Mouse (Mus musculus): Measurements from ENCODE around the gene Wdr92. TPM values are rescaled to one million over a fixed set of nuclear protein-coding genes. Genes with fewer than 3 reads are reported as not detected.
A peak's percentile ranks its signal among the peaks of the same experiment; 100 is the strongest.

Wdr92 gene
- polyA plus RNA-seq, 2 experiments, result 6.2 to 12.1 TPM

- Histone ChIP-seq H3K4me3 (ENCODE audit: insufficient read depth in 1 of 2, low read depth in 2 of 2, low read length in 2 of 2) (no peak overlapping the region), H3K36me3 (replicated peaks; ENCODE audit: control insufficient read depth, insufficient read depth, low read depth) (no peaks in the 10 kb centered on the region), H3K27me3 (ENCODE audit: control insufficient read depth, insufficient read depth, low read length) (no peaks in the 10 kb centered on the region), H3K27ac (no peak overlapping the region), H3K9me3 (ENCODE audit: control insufficient read depth, low read length) (no peaks in the 10 kb centered on the region), H3K4me1 (replicated peaks; ENCODE audit: control insufficient read depth in 2 of 2, insufficient read depth in 2 of 2, low read length in 1 of 2) (no peaks in the 10 kb centered on the region), H3K4me2 (ENCODE audit: low read depth) (no peak overlapping the region), H3K9ac (replicated peaks) (no peak overlapping the region)
- no peak for ATAC-seq (ENCODE audit: insufficient read depth)
- TF ChIP-seq EP300 (IDR thresholded peaks at IDR 0.05; ENCODE audit: low read depth) (no peak), CTCF (IDR thresholded peaks at IDR 0.05; ENCODE audit: low read depth) (no peak)
- no peak for DNase-seq (ENCODE audit: low read depth in 3 of 3, low spot score in 3 of 3)
Observed at GRCm38 (mm10) chr11:17248715-17249114, 66.8 kb downstream of the Wdr92 start.

DNA sequence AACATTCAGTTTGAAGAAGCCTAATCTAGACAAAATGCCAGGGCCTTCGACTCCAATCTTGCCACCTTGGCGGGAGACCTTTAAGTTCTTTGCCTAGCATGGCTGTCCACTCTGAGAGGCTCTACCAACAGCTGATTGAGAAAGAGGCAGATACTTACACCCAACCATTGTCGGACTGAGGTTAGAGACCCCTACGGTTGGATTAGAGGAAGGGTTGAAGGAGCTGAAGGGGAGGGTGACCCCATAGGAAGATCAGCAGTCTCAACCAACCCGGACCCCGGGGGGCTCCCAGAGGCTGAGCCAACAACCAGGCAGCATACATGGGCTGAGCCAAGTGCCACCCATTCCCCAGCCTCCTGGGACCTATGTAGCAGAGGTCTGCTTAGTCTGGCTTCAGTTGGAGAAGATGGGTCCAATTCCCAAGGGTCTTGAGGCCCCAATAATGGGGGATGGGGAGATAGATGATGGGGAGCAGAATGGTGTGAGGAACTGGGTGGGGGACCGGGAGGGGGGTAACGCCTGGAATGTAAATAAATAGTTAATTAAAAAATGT lies 75.0 kb downstream of the Wdr92 start:
- Histone ChIP-seq H3K4me3 (ENCODE audit: insufficient read depth in 1 of 2, low read depth in 2 of 2, low read length in 2 of 2) (peak overlapping the region; percentile 37 to 92), H3K9ac (replicated peaks) (peak overlapping the region; percentile 48), H3K9me3 (ENCODE audit: control insufficient read depth, low read length) (no peaks in the 10 kb centered on the region), H3K36me3 (replicated peaks; ENCODE audit: control insufficient read depth, insufficient read depth, low read depth) (no peaks in the 10 kb centered on the region), H3K4me1 (replicated peaks; ENCODE audit: control insufficient read depth in 2 of 2, insufficient read depth in 2 of 2, low read length in 1 of 2) (peaks cover 0 to 8% of the 10 kb centered on the region in 2 experiments; a peak in 1 of 4 replicates), H3K27ac (no peak overlapping the region), H3K4me2 (ENCODE audit: low read depth) (peak overlapping the region; percentile 63), H3K27me3 (ENCODE audit: control insufficient read depth, insufficient read depth, low read length) (no peaks in the 10 kb centered on the region)
- DNase-seq (ENCODE audit: low read depth in 3 of 3, low spot score in 3 of 3) (no peak), ATAC-seq (ENCODE audit: insufficient read depth) (peak; percentile 16; the same call in 1 of the 2 replicates)
- no peak for TF ChIP-seq EP300 (IDR thresholded peaks at IDR 0.05; ENCODE audit: low read depth)
- no peak for TF ChIP-seq CTCF (IDR thresholded peaks at IDR 0.05; ENCODE audit: low read depth)
- WGBS (ENCODE audit: insufficient replicate concordance), result 49% methylated on average over 8 of the region's 8 CpGs

DNA sequence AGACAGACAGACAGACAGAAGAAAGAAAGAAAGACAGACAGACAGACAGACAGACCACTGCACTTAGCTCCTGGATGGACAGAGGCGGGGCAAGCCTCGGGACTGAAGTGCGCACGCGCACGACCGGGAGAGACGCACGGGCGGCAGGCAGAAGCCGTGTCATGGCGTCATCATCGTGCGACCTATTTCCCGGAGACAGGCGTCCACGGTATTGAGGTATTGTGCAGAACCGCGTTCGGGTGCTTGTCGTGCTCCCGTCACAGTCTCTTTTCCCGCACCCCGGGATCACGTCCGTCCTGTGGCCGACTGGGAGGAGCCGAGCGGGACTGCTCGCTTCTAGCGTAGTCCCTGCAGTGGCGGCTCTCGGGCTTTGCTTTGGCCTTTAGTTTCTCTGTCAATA lies 75.5 kb downstream of the Wdr92 start, which contains the start of gene C1d:
Gene C1d, plus strand, starts transcription at position 137 of the 400 bp plus-strand sequence.
- H3K27ac ChIP-seq, result peak within 1 kb of the TSS; percentile 90
- H3K9ac ChIP-seq (replicated peaks), result peak within 1 kb of the TSS; percentile 96
- H3K4me3 ChIP-seq (ENCODE audit: insufficient read depth in 1 of 2, low read depth in 2 of 2, low read length in 2 of 2), result peak within 1 kb of the TSS; percentile 74 to 92
- ATAC-seq (ENCODE audit: insufficient read depth) (peak; percentile 94), DNase-seq (ENCODE audit: low read depth in 3 of 3, low spot score in 3 of 3) (peak; percentile 90 to 92 (median 90))
- no peaks in the 10 kb centered on the region for H3K27me3 ChIP-seq (ENCODE audit: control insufficient read depth, insufficient read depth, low read length)
- no peaks in the 10 kb centered on the region for H3K36me3 ChIP-seq (replicated peaks; ENCODE audit: control insufficient read depth, insufficient read depth, low read depth)
- under 1% methylated on average over 33 of the region's 33 CpGs for WGBS (ENCODE audit: insufficient replicate concordance)
- peaks cover 0 to 8% of the 10 kb centered on the region in 2 experiments; a peak in 1 of 4 replicates for H3K4me1 ChIP-seq (replicated peaks; ENCODE audit: control insufficient read depth in 2 of 2, insufficient read depth in 2 of 2, low read length in 1 of 2)
- peak within 1 kb of the TSS; percentile 63 for H3K4me2 ChIP-seq (ENCODE audit: low read depth)
- no peaks in the 10 kb centered on the region for H3K9me3 ChIP-seq (ENCODE audit: control insufficient read depth, low read length)
- TF ChIP-seq CTCF (IDR thresholded peaks at IDR 0.05; ENCODE audit: low read depth), result no peak
- no peak for TF ChIP-seq EP300 (IDR thresholded peaks at IDR 0.05; ENCODE audit: low read depth)

DNA sequence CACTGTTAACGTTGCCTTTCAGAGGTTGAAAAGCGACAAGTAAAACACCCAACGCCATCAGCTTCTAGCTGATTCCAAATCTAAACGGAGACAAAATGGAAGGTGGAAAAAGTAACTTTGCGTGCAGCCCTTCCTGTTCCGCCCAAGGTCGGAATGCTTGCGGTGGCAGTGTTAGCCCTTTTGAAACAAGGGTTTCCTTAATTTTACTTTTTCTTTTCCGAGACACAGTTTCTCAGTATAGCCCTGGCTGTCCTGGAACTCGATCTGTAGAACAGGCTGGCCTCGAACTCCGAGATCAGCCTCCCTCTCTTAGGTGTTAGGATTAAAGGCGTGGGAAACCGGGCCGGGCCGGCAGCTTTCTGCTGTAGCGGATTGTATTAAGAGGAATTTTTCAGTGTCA lies 76.0 kb downstream of the Wdr92 start:
- peak overlapping the region; percentile 90 for H3K27ac ChIP-seq
- H3K27me3 ChIP-seq (ENCODE audit: control insufficient read depth, insufficient read depth, low read length), result no peaks in the 10 kb centered on the region
- peak overlapping the region; percentile 96 for H3K9ac ChIP-seq (replicated peaks)
- H3K4me2 ChIP-seq (ENCODE audit: low read depth), result peak overlapping the region; percentile 63
- no peak for TF ChIP-seq EP300 (IDR thresholded peaks at IDR 0.05; ENCODE audit: low read depth)
- no peak for TF ChIP-seq CTCF (IDR thresholded peaks at IDR 0.05; ENCODE audit: low read depth)
- peak; percentile 55 for ATAC-seq (ENCODE audit: insufficient read depth)
- H3K9me3 ChIP-seq (ENCODE audit: control insufficient read depth, low read length), result no peaks in the 10 kb centered on the region
- WGBS (ENCODE audit: insufficient replicate concordance), result under 1% methylated on average over 17 of the region's 17 CpGs
- peak in 2 of 3 experiments; percentile 7 to 44 for DNase-seq (ENCODE audit: low read depth in 3 of 3, low spot score in 3 of 3)
- H3K4me1 ChIP-seq (replicated peaks; ENCODE audit: control insufficient read depth in 2 of 2, insufficient read depth in 2 of 2, low read length in 1 of 2), result peaks cover 0 to 8% of the 10 kb centered on the region in 2 experiments; a peak in 1 of 4 replicates
- H3K36me3 ChIP-seq (replicated peaks; ENCODE audit: control insufficient read depth, insufficient read depth, low read depth), result no peaks in the 10 kb centered on the region
- H3K4me3 ChIP-seq (ENCODE audit: insufficient read depth in 1 of 2, low read depth in 2 of 2, low read length in 2 of 2), result peak overlapping the region; percentile 74 to 92

GRCm38 (mm10) chr11:17267176-17267575 lies 85.3 kb downstream of the Wdr92 start:
- 76% methylated on average over 4 of the region's 4 CpGs for WGBS (ENCODE audit: insufficient replicate concordance)

More at GRCm38 (mm10) chr11:17267176-17267575, 85.3 kb downstream of the Wdr92 start:
- H3K4me2 ChIP-seq (ENCODE audit: low read depth), result no peak overlapping the region
- H3K36me3 ChIP-seq (replicated peaks; ENCODE audit: control insufficient read depth, insufficient read depth, low read depth), result peaks cover 4% of the 10 kb centered on the region; the same call in 1 of the 2 replicates
- H3K9ac ChIP-seq (replicated peaks), result no peak overlapping the region
- H3K4me3 ChIP-seq (ENCODE audit: insufficient read depth in 1 of 2, low read depth in 2 of 2, low read length in 2 of 2), result no peak overlapping the region
- no peak overlapping the region for H3K27ac ChIP-seq
- no peaks in the 10 kb centered on the region for H3K9me3 ChIP-seq (ENCODE audit: control insufficient read depth, low read length)
- H3K27me3 ChIP-seq (ENCODE audit: control insufficient read depth, insufficient read depth, low read length), result no peaks in the 10 kb centered on the region
- H3K4me1 ChIP-seq (replicated peaks; ENCODE audit: control insufficient read depth in 2 of 2, insufficient read depth in 2 of 2, low read length in 1 of 2), result no peaks in the 10 kb centered on the region
- ATAC-seq (ENCODE audit: insufficient read depth) (no peak), DNase-seq (ENCODE audit: low read depth in 3 of 3, low spot score in 3 of 3) (no peak)
- TF ChIP-seq EP300 (IDR thresholded peaks at IDR 0.05; ENCODE audit: low read depth), result no peak
- TF ChIP-seq CTCF (IDR thresholded peaks at IDR 0.05; ENCODE audit: low read depth), result no peak
